Mouse (Mus musculus): ENCODE results near the gene 5430419D17Rik. TPM values are rescaled to one million over a fixed set of nuclear protein-coding genes. Genes with fewer than 3 reads are reported as not detected.

Gene 5430419D17Rik
- polyA plus RNA-seq, 1 experiment from 2014 or later, result not detected

DNA sequence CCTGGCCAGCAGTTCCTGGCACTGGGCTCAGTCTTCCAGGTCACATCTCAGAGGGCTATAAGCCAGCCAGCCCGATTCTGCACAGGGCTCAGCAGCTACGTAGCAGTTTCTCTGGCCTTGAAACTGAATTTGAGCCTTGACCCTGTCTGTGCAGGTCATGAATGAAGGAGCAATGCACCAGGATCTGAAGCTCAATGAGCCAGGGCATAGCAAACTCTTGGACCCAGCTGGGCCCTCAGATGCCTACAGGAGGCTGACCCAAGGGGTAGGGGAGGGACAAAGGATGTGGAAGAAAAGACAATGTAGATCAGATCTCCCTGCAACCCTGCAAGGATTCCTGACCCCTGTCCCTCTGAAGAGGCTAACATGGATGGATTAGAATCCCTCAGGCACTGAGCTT lies 148.0 kb downstream of the 5430419D17Rik start, which contains the start of gene Cuzd1:
TSS of gene Cuzd1 (minus strand) at position 101 of the 400 bp plus-strand sequence.
- H3K4me2 ChIP-seq (ENCODE audit: low read depth, low read length, severe bottlenecking), result no peak within 1 kb of the TSS
- H3K9ac ChIP-seq (ENCODE audit: low read length), result no peak within 1 kb of the TSS
- H3K4me3 ChIP-seq (ENCODE audit: low read depth, low read length), result no peak within 1 kb of the TSS
- no peaks in the 10 kb centered on the region for H3K9me3 ChIP-seq (ENCODE audit: control insufficient read depth, low read length)
- WGBS, result 88% methylated on average over 2 of the region's 2 CpGs
- no peaks in the 10 kb centered on the region for H3K4me1 ChIP-seq (replicated peaks; ENCODE audit: control insufficient read depth, insufficient read depth, low read length)
- no peak within 1 kb of the TSS for H3K27ac ChIP-seq (ENCODE audit: low read depth, low read length)
- no peaks in the 10 kb centered on the region for H3K27me3 ChIP-seq (ENCODE audit: control insufficient read depth, insufficient read depth, low read length)
- DNase-seq (ENCODE audit: low spot score) (no peak), ATAC-seq (replicated peaks; ENCODE audit: low FRiP score) (no peak)
- H3K36me3 ChIP-seq (ENCODE audit: control insufficient read depth, insufficient read depth, low read length), result no peaks in the 10 kb centered on the region

DNA sequence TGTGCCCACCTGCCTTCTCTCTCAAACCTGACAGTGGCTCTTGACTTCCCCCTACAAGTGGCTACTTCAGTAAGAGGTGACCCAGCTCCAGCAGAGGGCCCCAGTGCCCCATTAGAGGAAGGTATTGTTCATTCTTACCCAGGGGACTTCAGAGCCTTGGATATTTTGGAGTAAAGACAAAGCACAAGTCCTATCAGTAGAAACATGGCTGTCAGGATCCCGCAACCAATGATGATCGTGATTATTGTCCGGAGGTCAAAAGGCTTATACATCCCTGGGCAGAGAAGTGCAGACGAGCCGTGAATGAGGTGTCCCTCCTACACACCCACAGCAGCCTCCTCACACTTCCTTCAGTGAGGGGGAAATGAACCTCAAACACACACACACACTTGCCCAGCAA lies 152.9 kb downstream of the 5430419D17Rik start:
- no peak for ATAC-seq (replicated peaks; ENCODE audit: low FRiP score)
- Histone ChIP-seq H3K9me3 (ENCODE audit: control insufficient read depth, low read length) (no peaks in the 10 kb centered on the region), H3K27me3 (ENCODE audit: control insufficient read depth, insufficient read depth, low read length) (no peaks in the 10 kb centered on the region), H3K4me2 (ENCODE audit: low read depth, low read length, severe bottlenecking) (no peak overlapping the region), H3K36me3 (ENCODE audit: control insufficient read depth, insufficient read depth, low read length) (no peaks in the 10 kb centered on the region), H3K4me1 (replicated peaks; ENCODE audit: control insufficient read depth, insufficient read depth, low read length) (no peaks in the 10 kb centered on the region), H3K9ac (ENCODE audit: low read length) (no peak overlapping the region), H3K27ac (ENCODE audit: low read depth, low read length) (no peak overlapping the region), H3K4me3 (ENCODE audit: low read depth, low read length) (no peak overlapping the region)
- no peak for DNase-seq (ENCODE audit: low spot score)
- 90% methylated on average over 5 of the region's 5 CpGs for WGBS

DNA sequence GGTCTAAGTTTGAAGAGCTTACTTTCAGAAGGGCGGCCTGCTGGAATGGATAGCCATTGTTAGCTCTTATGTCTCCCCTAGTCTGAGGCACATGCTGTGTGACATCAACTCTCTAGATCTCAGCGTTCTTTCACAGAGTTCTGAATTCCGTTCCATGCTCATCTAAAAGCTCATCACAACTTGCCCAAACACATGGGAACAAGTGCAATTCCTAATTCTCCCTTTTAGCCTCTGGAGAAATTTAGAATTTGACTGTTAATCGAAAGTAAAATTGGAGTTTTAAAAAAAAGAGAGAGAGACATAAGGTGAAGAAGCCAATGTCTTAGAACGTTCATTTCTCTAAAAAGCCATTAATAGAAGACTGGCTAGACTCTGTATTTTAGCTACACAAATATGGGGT lies 155.2 kb downstream of the 5430419D17Rik start, which contains the start of gene Fam24b:
TSS of gene Fam24b (minus strand) at position 101 of the 400 bp plus-strand sequence.
- no peaks in the 10 kb centered on the region for H3K9me3 ChIP-seq (ENCODE audit: control insufficient read depth, low read length)
- ATAC-seq (replicated peaks; ENCODE audit: low FRiP score) (no peak), DNase-seq (ENCODE audit: low spot score) (no peak)
- H3K9ac ChIP-seq (ENCODE audit: low read length), result no peak within 1 kb of the TSS
- no peak within 1 kb of the TSS for H3K4me2 ChIP-seq (ENCODE audit: low read depth, low read length, severe bottlenecking)
- no peak within 1 kb of the TSS for H3K4me3 ChIP-seq (ENCODE audit: low read depth, low read length)
- H3K27ac ChIP-seq (ENCODE audit: low read depth, low read length), result no peak within 1 kb of the TSS
- WGBS, result 88% methylated on average over 5 of the region's 5 CpGs
- H3K4me1 ChIP-seq (replicated peaks; ENCODE audit: control insufficient read depth, insufficient read depth, low read length), result no peaks in the 10 kb centered on the region
- no peaks in the 10 kb centered on the region for H3K36me3 ChIP-seq (ENCODE audit: control insufficient read depth, insufficient read depth, low read length)
- no peaks in the 10 kb centered on the region for H3K27me3 ChIP-seq (ENCODE audit: control insufficient read depth, insufficient read depth, low read length)

DNA sequence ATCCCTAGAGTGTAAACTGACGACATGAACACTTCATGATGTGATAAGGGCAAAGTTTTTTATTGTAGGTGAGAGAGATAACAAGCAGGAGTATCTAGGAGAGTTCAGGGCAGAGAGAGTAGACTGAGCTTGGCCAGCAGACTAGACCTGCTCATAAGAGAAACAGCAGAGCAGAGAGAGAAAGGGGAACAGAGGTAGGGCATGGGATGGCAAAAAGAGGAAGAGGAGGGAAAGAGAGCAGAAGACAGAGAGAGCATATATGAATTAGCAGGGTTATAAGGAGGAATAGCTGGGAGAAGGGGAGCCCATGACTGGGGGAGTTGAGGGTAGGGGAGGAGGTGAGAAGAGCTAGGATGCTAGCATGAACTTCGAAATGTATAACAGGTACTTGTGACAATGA lies 157.5 kb downstream of the 5430419D17Rik start:
- Histone ChIP-seq H3K27ac (ENCODE audit: low read depth, low read length) (no peak overlapping the region), H3K4me2 (ENCODE audit: low read depth, low read length, severe bottlenecking) (no peak overlapping the region), H3K4me3 (ENCODE audit: low read depth, low read length) (no peak overlapping the region), H3K9ac (ENCODE audit: low read length) (no peak overlapping the region), H3K4me1 (replicated peaks; ENCODE audit: control insufficient read depth, insufficient read depth, low read length) (no peaks in the 10 kb centered on the region), H3K36me3 (ENCODE audit: control insufficient read depth, insufficient read depth, low read length) (no peaks in the 10 kb centered on the region), H3K27me3 (ENCODE audit: control insufficient read depth, insufficient read depth, low read length) (no peaks in the 10 kb centered on the region), H3K9me3 (ENCODE audit: control insufficient read depth, low read length) (no peaks in the 10 kb centered on the region)
- ATAC-seq (replicated peaks; ENCODE audit: low FRiP score), result no peak
- no peak for DNase-seq (ENCODE audit: low spot score)
- 77% methylated on average over 2 of the region's 2 CpGs for WGBS

DNA sequence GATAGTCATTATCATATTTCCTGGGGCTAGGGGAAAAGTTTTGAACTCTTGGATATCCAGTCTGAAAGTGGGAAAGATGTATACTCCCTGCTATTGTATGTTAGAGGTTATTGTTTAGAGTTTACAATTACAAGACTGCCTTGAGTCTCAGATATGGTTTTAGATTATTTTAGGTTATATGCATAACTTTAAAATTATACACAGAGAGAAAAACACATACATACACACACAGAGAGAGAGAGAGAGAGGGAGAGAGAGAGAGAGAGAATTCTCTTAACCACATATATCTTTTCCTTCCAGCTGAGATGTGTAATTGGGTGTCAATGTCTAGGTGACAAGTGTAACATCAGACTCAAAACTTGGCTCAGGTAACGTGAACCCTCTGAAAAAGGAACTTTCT lies 159.4 kb downstream of the 5430419D17Rik start, which contains the start of gene Fam24a:
TSS of gene Fam24a (plus strand) at position 301 of the 400 bp plus-strand sequence.
- Histone ChIP-seq H3K27me3 (ENCODE audit: control insufficient read depth, insufficient read depth, low read length) (no peaks in the 10 kb centered on the region), H3K4me3 (ENCODE audit: low read depth, low read length) (no peak within 1 kb of the TSS), H3K4me1 (replicated peaks; ENCODE audit: control insufficient read depth, insufficient read depth, low read length) (no peaks in the 10 kb centered on the region), H3K9me3 (ENCODE audit: control insufficient read depth, low read length) (no peaks in the 10 kb centered on the region), H3K4me2 (ENCODE audit: low read depth, low read length, severe bottlenecking) (no peak within 1 kb of the TSS), H3K9ac (ENCODE audit: low read length) (no peak within 1 kb of the TSS), H3K27ac (ENCODE audit: low read depth, low read length) (no peak within 1 kb of the TSS), H3K36me3 (ENCODE audit: control insufficient read depth, insufficient read depth, low read length) (no peaks in the 10 kb centered on the region)
- no peak for DNase-seq (ENCODE audit: low spot score)
- ATAC-seq (replicated peaks; ENCODE audit: low FRiP score), result no peak
- 53% methylated on average over 1 of the region's 1 CpGs for WGBS

DNA sequence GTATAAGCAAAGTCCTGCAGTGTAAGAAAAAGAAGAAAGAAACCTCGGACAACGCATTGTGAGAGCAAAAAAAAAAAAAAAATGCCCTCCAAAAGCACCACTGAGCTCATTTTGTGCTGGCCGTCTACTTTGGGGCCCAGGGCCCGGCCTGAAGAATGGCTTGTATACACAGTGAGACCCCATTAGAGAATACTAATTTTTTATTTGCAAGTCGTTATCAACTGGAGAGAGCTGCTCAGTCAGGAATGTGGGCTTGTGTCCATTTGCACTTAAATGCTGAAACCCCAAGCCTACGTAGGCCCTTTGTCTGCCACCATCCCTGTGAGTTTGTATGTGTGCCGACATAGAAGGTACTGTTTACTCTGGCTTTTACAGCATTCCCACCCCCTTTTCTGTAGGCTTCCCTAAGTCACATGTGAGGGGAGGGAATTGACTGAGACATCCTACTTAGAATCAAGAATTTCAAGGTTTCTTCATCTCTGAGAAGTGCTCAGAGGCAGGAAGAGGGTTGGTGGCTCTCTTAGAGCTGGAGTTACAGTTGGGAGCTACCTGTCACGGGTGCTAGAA lies 163.4 kb downstream of the 5430419D17Rik start:
- Histone ChIP-seq H3K27ac (ENCODE audit: low read depth, low read length) (no peak overlapping the region), H3K9me3 (ENCODE audit: control insufficient read depth, low read length) (no peaks in the 10 kb centered on the region), H3K4me3 (ENCODE audit: low read depth, low read length) (no peak overlapping the region), H3K9ac (ENCODE audit: low read length) (no peak overlapping the region; the same call in 1 of the 2 replicates), H3K27me3 (ENCODE audit: control insufficient read depth, insufficient read depth, low read length) (no peaks in the 10 kb centered on the region), H3K4me1 (replicated peaks; ENCODE audit: control insufficient read depth, insufficient read depth, low read length) (no peaks in the 10 kb centered on the region), H3K36me3 (ENCODE audit: control insufficient read depth, insufficient read depth, low read length) (no peaks in the 10 kb centered on the region), H3K4me2 (ENCODE audit: low read depth, low read length, severe bottlenecking) (no peak overlapping the region)
- no peak for DNase-seq (ENCODE audit: low spot score)
- WGBS, result 43% methylated on average over 8 of the region's 8 CpGs
- no peak for ATAC-seq (replicated peaks; ENCODE audit: low FRiP score)

DNA sequence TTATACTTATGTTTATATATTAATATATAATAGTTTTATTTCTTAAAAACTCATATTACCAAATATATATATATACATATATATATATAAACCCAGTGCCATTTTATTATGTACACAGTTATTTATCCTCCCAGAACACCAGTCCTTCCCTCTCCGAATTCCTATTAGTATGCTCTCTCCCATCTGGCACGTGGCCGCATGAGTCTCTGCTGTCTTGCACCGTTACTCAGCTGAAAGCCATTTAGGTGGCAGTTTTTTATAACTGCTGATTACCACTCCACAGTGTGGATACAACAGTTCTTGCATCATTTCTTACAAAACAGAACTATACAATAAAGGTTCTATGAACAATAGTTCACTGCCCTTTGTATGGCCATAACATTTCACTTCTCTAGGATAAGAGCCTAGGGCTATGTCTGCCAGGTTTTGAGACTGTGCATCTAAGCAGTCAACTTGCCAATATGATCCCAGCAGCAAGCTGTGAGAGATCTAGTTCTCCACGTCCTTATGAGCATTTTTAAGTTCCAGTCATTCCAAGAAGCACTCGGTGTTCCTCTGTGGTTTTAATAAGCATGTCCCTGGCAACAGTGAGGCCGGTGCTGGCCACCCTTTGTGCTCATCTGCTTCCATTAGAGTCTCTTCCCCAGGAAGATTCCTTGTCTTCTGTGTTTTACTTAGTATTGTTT lies 171.8 kb downstream of the 5430419D17Rik start:
- H3K27me3 ChIP-seq (ENCODE audit: control insufficient read depth, insufficient read depth, low read length), result no peaks in the 10 kb centered on the region
- peaks cover 3% of the 10 kb centered on the region for H3K36me3 ChIP-seq (ENCODE audit: control insufficient read depth, insufficient read depth, low read length)
- no peak overlapping the region for H3K4me3 ChIP-seq (ENCODE audit: low read depth, low read length)
- H3K27ac ChIP-seq (ENCODE audit: low read depth, low read length), result no peak overlapping the region
- ATAC-seq (replicated peaks; ENCODE audit: low FRiP score) (no peak), DNase-seq (ENCODE audit: low spot score) (no peak)
- H3K4me2 ChIP-seq (ENCODE audit: low read depth, low read length, severe bottlenecking), result no peak overlapping the region
- H3K9ac ChIP-seq (ENCODE audit: low read length), result no peak overlapping the region
- no peaks in the 10 kb centered on the region for H3K9me3 ChIP-seq (ENCODE audit: control insufficient read depth, low read length)
- 86% methylated on average over 7 of the region's 7 CpGs for WGBS
- no peaks in the 10 kb centered on the region for H3K4me1 ChIP-seq (replicated peaks; ENCODE audit: control insufficient read depth, insufficient read depth, low read length)
